Mouse (Mus musculus): Measurements from ENCODE around the gene Efnb3.
"Not testable (repeated sequence)": the region's sequence is repeated elsewhere in the genome, so short reads cannot be mapped to it uniquely, and the experiment has no call there.

Gene Efnb3

DNA sequence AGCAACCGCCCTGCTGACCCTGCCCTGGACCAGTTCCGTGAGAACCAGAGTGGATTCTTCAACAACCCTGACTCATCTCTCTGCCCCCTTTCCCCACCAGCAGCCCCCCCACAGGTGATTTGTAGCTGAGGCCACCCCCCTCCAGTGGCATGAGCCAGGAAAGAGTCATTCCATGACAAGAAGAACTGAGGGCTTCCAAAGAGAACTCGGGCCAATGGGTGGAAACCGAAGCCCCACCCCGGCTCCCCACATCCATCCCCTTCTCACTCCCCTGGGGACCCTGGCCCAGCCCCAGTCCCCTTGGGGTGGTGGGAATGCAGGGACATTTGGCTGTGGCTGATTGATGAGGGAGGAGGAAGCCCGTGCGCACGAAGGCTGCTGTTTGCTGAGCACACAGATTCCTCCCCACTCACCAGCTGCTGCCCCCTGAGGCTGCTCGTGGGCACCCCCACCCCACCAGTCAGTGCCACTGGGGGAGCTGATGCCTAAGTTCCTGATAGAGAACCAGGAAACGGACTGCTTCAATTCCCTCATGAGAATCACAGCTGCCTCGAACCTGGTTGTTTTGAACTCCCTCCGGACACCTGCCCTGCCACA is 10.8 kb downstream of the Efnb3 start, which contains the start of gene Dnah2:
TSS of gene Dnah2 (minus strand) at position 51 of the 597 bp plus-strand sequence.
- no peak for DNase-seq (ENCODE audit: low spot score)

DNA sequence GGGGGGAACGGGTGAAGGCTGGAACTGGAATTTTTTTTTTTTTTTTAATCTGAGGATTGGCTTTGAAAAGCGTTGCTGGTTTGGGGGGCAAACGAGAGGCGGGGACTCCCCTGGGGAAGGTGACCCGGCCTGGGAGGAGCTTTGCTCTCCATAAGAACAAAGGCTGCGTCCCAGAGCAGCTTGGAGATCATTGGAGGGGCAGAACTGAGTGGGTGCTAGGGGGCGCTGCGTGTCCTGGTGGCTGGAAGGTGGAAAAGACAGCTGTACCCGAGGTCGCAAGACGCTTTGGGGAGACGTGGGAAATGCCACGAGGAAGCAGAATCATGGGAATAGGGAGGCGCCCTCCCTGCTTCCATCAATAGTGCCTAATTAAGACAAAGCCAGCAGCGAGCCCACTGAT is 12.9 kb downstream of the Efnb3 start:
- no peak for DNase-seq (ENCODE audit: low spot score)

DNA sequence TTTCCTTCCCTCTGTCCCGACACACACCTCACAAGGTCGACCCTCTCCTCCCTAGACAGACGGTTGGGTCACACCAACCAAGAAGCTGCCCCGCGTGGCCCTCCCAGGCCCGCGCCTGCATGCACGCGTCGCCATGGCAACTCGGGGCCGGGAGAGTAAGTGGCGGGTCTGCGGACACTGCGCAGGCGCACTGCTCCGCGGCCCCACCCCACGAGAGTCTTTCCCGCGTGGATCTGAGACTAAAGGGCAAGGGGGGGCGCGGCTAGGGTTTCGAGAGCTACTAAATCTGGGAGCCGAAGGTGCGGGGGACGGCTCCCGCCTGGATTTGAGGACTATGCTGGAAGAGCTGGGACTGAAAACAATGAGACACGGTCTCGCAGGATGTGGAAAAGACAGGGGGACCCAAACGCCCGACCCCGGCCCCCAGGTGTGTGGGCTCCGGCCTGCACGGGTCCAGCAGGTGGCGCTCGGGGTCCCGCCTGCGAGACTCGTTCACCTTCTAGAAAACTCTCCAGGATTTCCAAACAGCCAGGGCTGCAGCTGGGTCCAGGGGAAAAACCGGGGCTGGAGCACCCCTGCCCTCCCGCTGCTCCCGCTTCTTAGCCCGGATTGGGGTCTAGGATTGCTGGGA is 13.5 kb downstream of the Efnb3 start:
- DNase-seq (ENCODE audit: low spot score), result peak; percentile 74

DNA sequence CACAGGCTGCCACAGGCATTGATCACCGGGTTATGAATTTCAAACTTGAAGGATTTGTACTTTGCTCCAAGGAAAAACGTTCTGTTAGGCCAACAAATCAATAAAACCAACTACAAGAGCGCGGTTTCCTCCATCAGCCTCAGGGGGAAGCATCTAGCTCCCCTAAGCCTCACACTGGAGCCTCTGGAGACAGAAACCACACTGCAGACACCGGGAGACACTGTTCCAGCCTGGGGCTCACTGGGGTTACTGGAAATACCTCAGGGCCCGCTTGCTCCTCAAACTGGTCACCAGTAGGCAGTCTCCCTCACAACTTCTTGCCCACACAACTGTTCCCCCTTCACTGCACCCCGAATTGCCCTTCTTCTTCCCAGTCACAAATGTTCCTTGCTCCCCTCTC is 14.0 kb downstream of the Efnb3 start:
- DNase-seq (ENCODE audit: low spot score), result no peak

DNA sequence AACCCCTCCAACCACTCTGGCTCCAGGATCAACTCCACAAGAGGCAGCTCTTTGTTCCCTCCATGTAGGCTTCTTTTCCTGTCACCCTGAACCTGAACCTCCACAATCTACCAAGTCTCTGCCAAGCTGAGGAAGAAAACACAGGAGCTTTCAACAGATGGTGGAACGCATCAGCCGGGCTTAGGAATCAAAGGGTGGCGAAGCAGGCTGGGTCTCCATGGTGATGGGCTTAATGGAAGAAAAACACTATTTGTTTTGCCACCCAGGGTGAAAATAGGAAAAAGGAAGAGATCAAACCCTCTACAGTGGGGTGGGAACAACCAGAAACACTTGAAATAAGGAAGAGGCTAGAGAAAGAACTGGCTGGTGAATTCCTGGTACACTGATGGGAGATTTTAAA is 16.4 kb downstream of the Efnb3 start:
- DNase-seq (ENCODE audit: low spot score), result no peak

DNA sequence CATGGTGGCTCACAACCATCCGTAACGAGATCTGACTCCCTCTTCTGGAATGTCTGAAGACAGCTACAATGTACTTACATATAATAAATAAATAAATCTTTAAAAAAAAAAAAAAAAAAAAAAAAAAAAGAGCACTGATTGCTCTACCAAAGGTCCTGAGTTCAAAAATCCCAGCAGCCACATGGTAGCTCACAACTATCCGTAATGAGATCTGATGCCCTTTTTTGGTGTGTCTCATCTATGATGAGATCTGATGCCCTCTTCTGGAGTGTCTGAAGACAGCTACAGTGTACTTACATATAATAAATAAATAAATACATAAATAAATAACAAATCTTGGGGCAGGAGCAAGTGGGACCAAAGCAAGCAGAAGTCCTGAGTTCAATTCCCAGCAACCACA is 18.3 kb downstream of the Efnb3 start:
- DNase-seq (ENCODE audit: low spot score), result not testable (repeated sequence)

DNA sequence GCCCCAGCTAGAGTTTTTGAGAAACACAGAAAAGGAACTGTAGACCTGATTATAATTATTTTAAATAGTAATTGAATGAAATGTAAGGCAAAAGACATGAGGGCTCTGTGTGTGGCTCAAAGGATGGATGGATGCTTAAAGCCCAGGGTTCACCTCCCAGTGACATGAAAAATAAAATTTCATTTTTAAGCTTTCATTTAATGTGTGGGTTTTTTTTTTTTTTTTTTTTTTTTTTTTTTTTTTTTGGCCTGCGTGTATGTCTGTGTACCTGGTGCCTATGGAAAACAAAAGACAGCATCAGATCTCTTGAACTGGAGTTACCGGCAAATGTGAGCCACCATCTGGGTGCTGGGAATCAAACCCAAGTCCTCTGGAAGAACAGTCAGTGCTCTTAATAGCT is 19.3 kb downstream of the Efnb3 start:
- no peak for DNase-seq (ENCODE audit: low spot score)

DNA sequence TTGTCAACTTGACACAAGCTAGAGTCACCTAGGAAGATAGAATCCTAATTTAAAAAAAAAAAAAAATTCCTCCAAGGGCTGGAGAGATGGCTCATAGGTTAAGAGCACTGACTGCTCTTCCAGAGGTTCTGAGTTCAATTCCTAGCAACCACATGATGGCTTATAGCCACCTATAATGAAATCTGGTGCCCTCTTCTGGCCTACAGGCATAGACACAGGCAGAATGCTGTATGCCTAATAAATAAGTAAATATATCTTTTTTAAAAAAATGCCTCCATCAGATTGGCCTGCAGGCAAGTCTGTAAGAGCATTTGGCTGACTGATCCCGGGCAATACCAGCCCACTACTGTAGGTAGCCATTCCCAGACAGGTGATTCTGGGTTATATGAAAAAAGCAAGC is 25.0 kb downstream of the Efnb3 start:
- DNase-seq (ENCODE audit: low spot score), result no peak

DNA sequence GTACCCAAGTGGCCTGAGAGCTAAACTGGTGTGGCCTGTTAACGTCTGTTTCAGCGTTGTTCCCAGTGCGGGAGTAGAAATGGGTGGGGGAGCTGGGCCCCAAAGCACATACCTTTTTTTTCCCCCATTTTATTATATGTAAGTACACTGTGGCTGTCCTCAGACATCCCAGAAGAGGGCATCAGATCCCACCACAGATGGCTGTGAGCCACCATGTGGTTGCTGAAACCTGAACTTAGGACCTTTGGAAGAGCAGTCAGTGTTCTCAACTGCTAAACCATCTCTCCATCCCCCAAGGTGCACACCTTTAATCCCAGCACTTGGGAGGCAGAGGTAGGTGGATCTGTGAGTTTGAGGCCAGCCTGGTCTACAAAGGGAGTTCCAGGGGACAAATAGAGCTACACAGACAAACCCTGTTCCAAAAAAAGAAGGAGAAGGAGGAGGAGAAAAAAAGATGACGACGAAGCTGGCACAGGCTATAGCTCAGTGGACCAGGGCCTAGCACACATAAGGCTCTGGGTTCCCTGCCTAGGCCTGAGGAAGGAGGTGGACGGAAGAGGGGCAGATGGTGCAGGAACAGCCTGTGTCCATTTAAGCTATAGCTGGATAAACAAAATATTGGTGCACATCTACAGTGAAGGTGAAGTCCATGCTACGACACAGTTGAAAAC is 27.4 kb downstream of the Efnb3 start:
- DNase-seq (ENCODE audit: low spot score), result no peak

DNA sequence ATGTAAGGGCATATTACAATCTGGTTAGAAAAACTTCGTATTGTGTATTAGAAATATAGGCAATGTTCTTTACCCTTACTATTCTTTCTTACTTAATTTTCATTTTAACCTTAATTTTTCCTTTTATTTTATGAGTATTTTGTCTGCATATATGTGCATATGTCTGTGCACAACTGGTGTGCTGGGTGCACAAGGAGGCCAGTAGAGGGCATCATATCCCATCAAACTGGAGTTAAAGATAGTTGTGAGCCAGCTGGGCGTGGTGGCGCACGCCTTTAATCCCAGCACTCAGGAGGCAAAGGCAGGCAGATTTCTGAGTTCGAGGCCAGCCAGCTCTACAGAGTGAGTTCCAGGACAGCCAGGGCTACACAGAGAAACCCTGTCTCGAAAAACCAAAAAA is 29.2 kb downstream of the Efnb3 start:
- DNase-seq (ENCODE audit: low spot score), result not testable (repeated sequence)

DNA sequence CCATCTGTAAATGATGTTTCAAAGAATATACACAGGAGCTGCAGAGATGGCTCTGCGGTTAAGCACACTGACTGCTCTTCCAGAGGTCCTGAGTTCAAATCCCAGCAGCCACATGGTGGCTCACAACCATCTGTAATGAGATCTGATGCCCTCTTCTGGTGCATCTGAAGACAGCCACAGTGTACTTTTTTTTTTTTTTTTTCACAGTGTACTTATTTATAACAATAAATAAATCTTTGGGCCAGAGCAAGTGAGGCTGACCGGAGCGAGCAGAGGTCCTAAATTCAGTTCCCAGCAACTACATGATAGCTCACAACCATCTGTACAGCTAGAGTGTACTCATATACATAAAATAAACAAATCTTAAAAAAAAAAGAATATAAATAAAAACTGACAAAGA is 29.7 kb downstream of the Efnb3 start:
- DNase-seq (ENCODE audit: low spot score), result not testable (repeated sequence)

DNA sequence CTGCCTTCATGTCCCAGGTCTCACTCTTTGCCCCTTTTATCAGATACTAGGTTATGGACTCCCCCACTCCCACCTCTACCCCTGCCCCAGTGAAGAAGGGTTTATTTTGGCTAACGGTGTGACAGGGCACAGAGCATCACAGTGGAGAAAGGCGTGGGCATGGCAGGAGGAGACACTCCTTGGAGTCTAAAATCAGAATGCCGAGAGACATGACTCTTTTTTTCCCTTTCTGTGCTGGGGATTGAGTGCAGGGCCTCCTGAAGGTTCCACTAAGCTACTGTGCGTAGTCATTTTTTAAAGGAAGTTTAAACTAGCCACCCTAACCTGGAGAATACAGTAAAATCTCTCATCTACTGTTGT is 32.0 kb downstream of the Efnb3 start:
- DNase-seq (ENCODE audit: low spot score), result no peak

DNA sequence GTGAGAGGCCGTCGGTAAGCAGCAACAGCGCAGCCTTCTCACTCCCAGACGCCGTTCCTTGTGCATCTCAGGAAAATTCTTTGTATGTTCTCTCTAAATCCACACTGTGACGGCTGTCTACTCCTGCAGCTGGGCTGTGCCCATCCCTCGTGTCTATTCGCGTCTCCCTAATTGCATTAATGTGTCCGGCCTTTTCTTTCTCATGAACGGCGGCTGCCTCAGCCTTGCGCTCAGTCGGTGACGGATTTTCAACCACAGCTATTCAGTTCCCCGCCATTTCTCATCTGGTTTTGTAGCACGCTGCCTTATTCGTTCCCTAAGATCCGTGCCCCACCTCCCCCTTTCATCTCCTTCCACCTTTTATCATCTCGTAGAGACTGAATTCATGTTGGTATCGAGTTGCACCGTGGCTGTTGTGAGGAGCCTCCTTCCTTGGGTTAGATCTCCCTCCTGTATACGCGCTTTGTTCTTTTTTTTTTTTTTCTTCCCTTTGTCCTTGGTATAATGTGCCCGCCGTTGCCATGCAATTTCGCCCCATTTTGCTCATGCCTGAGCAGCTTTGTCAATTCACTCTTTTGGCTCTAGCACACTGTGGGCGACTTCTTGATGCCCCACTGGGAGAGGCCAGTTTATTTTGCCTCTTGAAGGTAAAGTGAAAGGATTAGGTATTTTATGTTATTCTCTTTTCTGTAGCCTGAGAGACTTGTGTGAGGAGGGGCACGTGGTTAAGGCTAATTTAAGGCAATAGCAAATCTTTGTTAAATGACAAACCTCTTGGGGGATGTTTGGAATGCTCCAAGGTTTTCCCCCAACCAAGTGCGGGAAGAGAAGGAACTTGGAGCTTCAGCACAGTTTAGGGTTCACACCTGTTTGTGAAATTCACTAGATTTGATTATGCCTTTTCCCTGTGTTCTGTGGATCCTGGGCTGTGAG is 32.6 kb downstream of the Efnb3 start:
- DNase-seq (ENCODE audit: low spot score), result no peak

DNA sequence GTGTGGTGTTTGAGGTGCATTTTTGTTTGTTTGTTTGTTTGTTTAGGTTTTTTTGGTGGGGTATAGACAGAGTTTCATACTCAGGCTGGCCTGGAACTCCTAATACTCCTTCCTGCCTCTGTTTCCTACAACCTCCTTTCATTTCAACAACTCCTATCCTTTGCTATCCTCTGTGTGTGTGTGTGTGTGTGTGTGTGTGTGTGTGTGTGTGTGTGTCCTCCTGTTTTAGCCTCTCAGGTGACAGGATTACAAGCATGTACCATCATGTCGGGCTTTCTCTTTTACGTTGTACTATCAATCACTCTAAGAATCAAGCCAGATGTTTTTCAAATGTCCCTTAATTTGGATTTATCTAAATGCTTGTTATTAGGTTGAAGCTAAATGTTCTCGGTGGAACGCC is 33.4 kb downstream of the Efnb3 start:
- DNase-seq (ENCODE audit: low spot score), result no peak

DNA sequence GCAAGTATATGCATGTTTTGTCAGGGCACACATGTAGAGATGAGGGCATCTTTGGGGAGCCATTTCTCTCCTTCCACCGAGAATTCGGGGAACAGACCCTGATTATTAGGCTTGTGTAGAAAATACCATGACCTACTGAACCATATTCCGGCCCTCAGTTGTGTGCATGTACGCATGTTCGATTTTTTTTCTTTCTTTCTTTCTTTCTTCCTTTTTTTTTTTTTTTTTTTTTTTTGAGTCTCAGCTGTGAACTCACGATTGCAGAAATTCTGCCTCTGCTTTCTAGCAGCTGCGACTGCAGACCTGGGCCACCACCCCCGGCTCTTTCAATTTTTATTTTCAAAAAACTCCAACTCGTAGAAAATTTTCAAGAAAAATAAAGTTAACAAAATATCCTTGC is 34.3 kb downstream of the Efnb3 start:
- DNase-seq (ENCODE audit: low spot score), result no peak

DNA sequence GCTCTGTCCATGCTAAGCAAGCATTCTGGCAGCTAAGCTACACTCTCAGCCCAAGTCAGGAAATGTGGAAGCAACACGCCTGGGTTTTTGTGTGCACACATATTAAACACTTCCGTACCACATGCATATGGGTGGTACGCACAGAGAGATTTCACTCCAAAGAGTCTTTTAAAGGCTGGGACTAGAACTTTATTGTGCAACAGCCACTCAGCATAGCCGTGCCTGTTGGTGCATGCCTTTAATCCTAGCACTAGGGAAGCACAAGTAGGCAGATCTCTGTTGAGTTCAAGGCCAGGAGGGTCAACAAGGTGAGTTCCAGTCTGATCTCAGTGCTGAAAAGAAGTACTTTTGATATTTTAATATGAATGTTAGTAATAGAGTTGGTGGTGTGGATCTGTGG is 36.4 kb downstream of the Efnb3 start:
- no peak for DNase-seq (ENCODE audit: low spot score)

DNA sequence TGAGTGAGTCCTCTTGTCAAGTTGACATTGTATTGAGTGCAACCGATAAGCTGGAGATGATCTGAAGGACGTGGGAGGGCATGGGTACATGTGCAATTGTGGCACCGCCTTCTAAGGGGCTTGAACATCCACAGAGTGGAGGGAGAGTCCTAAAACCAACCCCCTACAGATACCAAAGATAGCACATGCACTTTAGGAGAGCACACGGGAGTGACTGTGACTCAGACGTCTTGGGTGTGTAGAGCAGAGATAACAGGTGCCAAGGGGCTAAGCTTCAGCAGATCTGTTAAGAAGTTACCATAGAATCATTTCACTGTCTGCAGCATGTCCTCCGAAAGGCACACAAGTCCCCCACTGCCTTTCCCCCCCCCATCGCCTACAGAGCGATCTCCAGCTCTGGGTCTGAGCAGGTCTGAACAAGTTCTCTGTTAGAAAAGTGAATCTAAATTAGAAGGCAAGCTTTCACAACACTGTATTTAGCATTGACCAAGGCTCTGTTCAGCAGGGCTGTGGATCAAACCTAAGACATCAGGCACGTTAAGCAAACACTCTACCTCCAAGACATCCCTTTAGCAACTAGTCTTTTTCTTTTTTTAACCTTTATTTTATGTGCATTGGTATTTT is 38.4 kb downstream of the Efnb3 start:
- DNase-seq (ENCODE audit: low spot score), result no peak

DNA sequence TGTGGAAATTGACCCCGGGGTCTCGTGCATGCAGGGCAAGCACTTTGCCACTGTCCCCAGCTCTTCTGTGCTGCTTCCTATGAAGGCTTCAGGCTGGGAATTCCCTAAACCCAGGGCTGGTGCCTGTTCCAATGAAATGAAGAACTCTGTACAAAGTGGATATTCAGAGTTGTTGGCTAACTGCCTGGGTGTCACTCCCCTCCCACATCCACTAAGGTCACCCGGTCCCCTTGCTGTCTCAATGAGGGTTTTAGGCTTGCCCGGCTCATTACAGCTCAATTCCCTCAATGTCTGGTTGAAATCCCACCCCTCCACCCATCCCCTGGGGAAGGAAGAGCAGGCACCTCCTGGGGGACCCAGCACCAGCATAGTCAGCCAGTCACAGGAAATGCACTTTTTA is 40.0 kb downstream of the Efnb3 start:
- DNase-seq (ENCODE audit: low spot score), result no peak

DNA sequence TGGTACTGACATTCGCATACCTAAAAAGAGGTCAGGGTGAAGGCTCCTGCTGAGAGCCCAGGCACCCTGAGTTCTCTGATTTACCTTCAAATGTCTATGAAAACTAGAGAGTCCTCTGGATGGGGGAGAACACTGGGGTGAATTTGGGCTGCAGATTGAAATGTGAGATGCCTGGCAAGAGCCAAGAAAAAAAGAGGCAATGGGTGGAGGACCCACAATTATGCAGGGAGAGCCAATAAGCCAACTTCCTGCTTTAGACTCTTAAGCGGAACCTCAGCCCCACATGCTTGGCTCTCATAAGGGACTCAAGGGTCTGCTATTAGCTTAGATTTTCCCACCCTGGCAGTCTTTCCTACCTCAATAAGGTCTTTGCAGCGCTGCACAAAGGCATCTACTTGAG is 43.3 kb downstream of the Efnb3 start:
- DNase-seq (ENCODE audit: low spot score), result no peak

DNA sequence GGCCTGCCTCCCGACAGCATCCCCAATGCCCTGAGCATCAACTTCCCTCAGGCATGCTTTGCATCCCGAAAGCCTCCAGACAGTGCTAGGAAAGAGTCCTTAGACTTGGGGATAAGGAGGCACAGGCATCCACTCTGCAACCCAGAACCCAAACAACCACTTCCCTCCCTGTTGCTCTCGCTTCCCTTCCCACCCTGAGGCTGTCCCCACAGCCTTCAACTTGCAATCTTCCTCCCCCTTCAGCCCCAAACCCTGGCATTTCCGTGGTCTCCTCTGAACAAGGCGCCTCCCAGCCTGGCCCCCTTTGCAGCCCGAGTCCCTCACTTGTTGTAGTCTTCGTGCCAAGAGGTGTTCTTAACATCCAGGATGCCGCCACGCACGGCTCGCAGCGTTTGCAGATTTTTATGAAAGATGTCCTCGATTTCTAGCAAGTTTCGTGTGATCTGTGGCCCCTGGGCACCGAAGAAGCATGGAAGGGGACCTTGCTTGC is 43.8 kb downstream of the Efnb3 start:
- no peak for DNase-seq (ENCODE audit: low spot score)

DNA sequence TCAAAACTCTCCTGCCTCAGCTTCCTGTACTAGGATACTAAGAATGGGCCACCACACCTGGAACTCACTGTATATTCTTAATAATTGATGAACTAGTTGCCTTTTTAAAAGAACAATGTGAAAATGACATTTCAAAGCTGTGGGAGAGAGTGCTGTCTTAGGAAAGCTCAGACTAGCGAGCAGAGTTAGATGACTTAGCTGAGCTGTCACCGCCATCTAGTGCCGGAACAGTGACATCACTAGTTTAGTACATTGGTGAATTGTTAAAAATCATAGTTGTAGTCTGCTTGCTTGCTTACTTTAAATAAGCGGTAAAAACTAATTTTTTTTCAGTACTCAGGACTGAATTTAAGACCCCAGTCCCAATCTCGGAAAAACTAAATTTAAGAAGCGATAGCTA is 46.2 kb downstream of the Efnb3 start:
- DNase-seq (ENCODE audit: low spot score), result peak; percentile 46

Measured in ovary, adult 18-20 months (tissue).